Mouse (Mus musculus) gonadal fat pad, adult 2 months (tissue): Measurements from ENCODE around the gene Ttc28. TPM values are rescaled to one million over a fixed set of nuclear protein-coding genes. Genes with fewer than 3 reads are reported as not detected.

ENCODE experiments used
- DNase-seq: peaks from one replicate; pipeline ENCODE4 v3.0.0-alpha.2; 2012; ENCODE audit warnings: low read depth
- polyA plus RNA-seq: library from polyadenylated mRNA; depleted of rRNA; stranded (reverse); fragments of >200 nt; gene quantifications from 2 replicates; pipeline ENCODE4 v1.2.3, GENCODE M21; 2012

Ttc28 gene
- polyA plus RNA-seq, 1 experiment = 10.1 TPM

- DNase-seq = no peak
Observed at GRCm38 (mm10) chr5:111085849-111086248, 206.2 kb downstream of the Ttc28 start.

DNA sequence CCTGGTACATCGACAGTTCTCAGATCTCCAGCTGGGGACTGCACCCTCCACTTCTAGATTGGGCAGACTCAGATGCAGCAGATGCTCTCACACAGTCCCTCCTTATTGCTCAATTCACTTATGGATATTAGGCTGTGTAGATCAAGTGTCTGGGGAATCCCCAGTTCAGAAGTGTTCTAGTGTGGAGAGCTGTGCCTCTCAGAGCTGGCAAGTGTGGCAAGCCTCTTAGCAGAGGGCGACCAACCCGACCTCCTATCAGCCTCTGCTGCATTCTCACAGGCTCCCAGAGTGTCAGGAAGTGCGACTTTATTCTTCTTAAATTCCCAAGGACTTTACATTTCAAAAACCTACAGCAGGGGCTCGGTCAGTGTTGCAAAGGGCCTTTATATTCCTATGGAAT is 217.1 kb downstream of the Ttc28 start:
- DNase-seq = no peak

DNA sequence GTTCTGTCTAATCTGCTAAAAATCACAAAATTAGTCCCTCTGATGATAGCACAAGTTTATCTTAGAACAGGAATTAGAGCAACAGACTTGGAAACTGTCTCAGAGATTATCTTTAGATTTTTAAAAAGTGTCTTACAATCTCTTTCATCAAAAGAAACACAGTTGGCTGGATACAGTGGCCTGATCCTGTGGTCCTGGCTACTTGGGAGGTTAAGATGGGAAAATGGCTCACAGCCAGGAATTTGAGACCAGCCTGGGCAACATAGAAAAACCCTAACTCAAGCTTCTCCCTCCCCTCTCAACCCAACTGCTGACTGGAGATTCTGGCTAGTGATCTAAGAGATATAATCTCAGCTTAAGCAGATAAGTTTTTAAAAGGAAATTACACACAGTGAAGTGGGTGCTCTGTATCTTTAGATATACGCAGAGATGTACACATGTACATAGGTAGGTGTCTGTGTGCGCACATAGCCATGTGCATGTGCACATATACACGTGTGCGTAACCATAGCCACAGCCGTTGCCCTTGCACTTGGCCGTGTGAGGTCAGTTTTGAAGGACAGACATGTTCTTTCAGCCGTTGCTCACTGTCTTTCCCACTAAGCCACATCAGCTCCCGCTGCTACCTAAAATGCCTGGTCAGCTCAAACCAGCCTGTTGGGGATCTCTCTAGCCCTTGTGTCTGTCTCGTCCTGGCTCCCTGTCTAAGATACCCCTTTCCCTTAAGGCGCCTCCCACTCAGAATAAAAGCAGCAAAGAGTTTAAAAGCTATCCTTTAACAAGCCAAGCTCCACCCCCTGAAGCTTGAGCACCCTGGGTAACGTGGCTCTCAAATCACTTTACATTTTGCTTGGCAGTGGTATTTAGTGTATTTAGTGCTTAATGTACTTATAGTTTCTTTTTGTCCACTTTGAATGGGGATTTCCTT is 217.9 kb downstream of the Ttc28 start:
- DNase-seq = no peak

- no peak for DNase-seq
Observed at GRCm38 (mm10) chr5:111098516-111099274, 219.1 kb downstream of the Ttc28 start.

DNA sequence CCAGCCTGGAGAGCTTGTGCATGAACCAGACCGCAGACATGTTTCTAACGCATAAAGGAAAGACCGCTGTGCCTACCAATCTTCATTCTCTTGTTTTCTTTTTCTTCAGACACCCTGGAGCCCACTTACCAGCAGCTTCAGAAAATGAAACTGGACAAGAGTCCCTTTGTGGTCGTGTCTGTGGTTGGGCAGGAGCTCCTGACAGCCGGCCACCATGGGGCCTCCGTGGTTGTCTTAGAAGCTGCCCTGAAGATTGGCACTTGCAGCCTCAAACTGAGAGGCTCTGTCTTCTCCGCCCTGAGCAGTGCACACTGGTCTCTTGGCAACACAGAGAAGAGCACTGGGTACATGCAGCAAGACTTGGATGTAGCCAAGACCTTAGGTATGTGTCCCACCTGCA is 221.0 kb downstream of the Ttc28 start:
- DNase-seq = no peak

DNA sequence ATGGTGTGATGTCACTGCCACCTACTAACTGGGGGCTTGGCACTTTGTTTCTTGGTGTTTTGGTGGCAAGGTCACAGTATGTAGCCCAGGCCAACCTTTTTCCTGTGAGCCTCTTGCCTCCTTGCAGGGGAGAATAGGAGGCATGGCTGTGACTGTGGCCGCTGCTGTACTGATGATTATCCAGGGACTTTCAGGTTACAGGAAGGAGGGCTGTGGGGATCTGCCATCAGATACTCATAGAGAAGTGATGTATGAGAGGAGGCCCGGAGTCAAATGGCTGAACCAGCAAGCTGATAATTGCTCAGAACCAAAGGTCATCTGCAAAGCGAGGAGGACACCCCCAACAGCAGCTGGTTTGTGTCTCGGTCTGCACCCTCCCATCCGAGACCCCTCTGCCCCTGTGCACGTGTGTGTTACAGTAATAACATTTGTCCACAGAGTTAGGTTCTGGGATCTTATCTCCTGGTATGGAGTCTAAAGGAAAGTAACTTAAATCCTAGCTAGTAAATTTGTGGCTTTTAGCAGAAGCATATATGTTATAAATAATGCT is 221.9 kb downstream of the Ttc28 start:
- DNase-seq = no peak

DNA sequence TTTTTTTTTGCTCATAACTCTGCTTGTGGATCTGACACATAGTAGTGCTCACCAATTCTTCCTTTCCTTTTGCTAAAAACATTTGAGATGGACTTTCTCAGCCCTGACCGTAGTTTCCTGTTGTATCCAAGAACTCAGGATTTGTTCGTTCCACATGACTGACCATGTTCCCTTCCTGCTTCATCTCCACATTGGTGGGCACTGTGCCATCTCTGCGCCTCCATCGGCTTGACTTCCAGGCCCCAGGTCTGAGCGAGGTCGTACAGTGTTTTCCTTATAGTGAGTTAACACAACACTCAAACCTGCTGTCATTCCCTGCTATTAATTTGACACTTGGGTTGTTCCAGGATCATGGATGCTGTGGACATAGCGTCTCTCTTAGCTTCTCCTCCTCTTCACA is 225.2 kb downstream of the Ttc28 start:
- no peak for DNase-seq

- no peak for DNase-seq
Observed at GRCm38 (mm10) chr5:111111378-111111777, 231.8 kb downstream of the Ttc28 start.

GRCm38 (mm10) chr5:111113183-111113582 is 233.6 kb downstream of the Ttc28 start:
- DNase-seq = no peak

DNA sequence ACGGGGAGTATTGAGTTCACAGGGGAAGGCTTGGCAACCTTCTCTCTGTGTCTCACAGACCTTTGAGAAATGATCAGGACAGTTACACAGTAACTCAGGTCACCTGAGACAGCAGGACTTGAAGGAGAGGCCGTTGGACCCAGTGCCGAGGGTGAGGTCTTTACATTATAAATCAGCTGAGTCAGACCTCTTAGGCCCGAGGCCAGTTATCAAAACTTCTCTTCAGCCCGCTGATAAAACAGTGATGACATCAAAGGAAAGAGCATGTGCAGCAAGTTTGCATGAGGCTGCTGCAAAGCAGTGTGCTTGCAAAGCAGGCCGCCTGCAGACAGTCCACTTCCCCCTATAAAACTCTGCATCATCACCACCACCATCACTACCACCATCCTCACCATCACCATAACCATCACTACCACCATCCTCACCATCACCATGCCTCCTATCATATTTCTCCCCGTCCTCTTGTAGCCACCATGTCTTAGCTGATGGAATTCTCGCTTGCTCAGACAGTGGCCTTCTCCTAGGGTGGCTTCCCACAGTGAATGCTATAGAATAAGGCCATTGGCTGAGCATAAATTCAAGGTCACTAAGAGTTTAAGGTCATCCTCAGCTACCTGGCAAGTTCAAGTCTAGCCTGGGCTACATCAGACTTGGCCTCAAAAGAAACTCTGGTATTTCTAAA is 234.2 kb downstream of the Ttc28 start:
- no peak for DNase-seq

DNA sequence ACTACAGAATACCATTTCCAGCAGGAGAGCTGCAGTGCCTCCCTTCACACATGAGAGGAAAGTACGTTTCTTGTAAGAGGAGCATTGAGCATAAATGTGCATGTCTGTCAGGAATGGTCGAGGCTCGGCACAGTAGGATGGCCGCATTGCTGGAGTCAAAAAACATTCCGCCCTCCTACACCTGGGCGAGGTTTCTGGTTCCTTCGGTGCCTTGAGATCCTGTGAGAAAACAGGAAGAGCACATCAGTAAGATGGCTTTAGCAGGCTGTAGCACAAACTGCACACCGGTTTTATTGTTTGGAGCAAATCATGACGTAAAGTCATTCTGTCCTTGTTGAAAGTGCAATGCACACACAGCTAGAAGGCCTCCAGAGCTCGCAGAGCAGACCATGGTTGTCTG is 235.0 kb downstream of the Ttc28 start:
- DNase-seq = no peak

DNA sequence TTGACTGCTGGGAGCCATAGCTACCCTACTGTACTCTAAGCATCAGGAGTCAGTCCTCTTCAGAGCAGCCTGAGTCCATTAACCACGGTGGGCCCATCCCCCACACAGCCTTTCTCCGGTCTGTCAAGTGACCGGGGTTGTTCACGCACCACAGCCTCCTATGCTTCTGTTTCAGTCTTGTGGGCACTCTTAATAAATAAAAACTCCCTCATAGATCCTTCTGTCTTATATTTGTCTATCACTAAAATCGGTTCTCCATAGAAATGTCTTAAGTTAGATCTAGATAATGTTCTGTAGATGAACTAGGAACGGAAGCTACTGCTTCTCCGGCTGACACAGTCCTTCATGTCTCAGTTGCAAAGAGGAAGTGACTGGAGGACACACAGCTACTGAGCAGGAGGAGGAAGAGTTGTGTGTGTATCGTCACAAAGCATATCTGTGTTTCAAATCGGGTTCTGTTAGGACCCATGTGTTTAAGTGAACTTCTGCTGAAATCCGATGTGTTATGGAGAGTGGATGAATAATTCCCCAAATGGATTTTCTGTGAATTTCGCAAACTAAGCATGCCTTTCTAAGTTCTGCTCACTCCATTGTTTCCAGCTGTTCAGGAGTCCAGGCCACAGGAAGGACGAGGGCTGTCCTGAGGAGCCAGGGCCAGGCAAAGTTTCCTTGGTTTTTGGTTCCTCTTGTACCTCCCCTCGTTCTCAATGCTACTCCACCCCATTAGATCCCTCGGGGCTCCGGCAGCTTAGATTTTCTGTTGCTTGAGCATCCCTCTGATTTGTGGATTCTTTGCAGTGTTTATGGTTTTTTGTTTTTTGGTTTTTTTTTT is 236.1 kb downstream of the Ttc28 start:
- DNase-seq = no peak

GRCm38 (mm10) chr5:111119805-111120204 is 240.2 kb downstream of the Ttc28 start:
- DNase-seq = peak; percentile 31

GRCm38 (mm10) chr5:111120298-111120697 is 240.7 kb downstream of the Ttc28 start:
- DNase-seq = peak; percentile 42

GRCm38 (mm10) chr5:111120705-111121420 is 241.3 kb downstream of the Ttc28 start:
- DNase-seq = no peak

DNA sequence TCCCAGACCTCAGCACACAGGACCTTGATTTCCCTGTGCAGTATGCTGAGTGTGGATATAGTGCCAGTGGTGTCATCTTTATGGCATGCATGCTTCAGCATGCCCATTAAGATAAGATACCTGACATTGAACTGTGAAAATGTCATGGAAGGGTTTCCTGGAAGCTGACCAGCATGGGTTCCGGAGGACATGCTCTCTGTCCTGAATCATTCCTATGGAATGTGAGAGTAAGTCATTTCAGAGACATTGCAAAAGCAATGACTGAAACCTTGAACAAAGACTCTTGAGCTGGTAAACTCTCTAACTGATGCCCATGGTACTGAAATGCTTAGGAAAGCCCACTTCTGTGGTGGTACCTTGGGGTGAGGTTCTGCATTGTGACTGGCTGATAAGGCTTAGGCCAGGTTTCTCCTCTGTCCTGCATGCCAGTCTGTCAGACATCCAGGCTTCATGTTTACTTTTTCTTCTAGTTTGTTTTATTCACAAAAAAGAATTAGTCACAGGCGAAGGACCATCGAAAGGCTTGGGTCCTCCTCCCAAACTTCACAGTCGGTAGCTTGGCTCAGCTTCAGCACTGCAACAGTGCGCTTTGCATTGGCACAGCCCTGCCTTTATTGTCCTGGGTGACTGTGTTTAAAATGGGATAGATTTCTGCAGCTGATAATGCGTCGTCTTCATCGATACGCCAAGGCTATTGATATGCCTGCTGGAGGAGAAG is 242.9 kb downstream of the Ttc28 start:
- no peak for DNase-seq

DNA sequence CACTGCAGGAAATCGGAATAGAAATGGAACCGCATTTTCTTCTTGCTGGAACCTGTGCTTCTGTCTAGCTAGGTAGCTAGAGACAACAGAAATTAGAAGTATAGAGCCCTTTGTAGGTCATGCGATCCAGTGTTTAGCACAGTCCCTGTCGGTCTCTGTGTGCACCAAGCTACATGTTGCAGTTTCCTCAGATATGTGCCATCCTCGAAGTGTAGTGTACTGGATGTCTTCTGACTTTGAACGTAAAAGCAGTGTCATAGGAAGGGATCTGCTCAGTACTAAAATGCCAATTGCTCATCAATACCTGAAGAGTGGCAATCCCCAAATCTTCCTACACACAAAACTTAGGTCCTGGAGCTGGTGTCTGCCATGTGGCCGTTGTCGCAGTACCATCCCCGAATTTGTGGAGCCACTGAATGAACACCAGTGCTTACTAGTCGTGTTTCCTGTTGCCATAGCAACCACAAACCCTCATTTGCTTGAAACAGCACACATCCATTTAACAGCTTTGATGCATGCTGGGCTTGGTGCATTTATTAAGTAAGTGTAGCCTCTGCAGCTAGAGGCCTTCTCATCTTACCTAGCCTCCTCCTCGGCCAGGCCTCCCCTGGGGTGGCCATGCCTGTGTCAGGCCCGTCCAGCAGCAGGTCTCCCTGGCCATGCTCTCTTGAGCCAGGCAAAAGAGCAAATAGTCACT is 243.6 kb downstream of the Ttc28 start:
- DNase-seq = no peak

DNA sequence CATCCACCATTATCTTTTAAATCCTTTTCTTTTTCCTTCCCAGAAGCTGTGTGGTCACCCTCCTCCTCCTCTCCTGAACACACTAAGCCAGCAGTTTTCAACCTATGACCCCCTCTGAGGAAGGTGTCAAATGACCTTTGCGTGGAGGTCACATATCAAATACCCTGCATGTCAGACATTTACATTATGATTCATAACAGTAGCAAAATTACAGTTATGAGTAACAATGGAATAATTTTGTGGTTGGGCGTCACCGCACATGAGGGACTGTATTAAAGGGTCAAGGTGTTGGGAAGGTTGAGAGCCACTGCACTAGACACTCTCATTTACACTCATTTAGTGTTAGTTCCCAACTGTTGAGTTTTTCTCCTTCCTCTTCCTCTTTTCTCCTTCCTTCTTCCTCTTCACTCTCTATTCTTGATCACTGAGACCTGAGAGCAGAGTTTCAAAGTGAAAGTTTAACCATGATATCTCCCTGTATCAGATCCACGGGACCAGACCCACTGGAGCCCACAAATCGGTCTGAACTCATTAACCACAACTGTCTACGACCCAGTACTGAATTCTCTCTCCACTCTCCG is 245.1 kb downstream of the Ttc28 start:
- DNase-seq = no peak

- DNase-seq = no peak
Observed at GRCm38 (mm10) chr5:111125746-111126145, 246.1 kb downstream of the Ttc28 start.
